Mouse (Mus musculus) lung, embryonic 14.5 days (tissue): Measurements from ENCODE around the gene Gal3st2. TPM values are rescaled to one million over a fixed set of nuclear protein-coding genes. Genes with fewer than 3 reads are reported as not detected.
"Not testable (repeated sequence)": the region's sequence is repeated elsewhere in the genome, so short reads cannot be mapped to it uniquely, and the experiment has no call there.

ENCODE experiments used
- ATAC-seq: fragments of 200-750 bp; cut with Nextera tagmentation; 2 replicates; pipeline ENCODE4 v1.8.0; 2017; ENCODE audit warnings: mild to moderate bottlenecking, moderate TSS enrichment, moderate library complexity; ENCODE audit not compliant: insufficient read depth
- DNase-seq: peaks from one replicate; pipeline ENCODE4 v3.0.0-alpha.2; 2015
- H3K27ac ChIP-seq: fragments of 300-500 bp; sonication (generic); 2 replicates; pipeline ENCODE4 v1.5.1; 2014; ENCODE audit warnings: low read depth, mild to moderate bottlenecking, moderate library complexity
- H3K27me3 ChIP-seq: fragments of 300-500 bp; sonication (generic); 2 replicates; pipeline ENCODE4 v1.6.1; 2014; ENCODE audit warnings: low read length, control low read depth; ENCODE audit not compliant: insufficient read depth
- H3K36me3 ChIP-seq: fragments of 300-500 bp; sonication (generic); 2 replicates; pipeline ENCODE4 v1.6.1; 2014; ENCODE audit warnings: control low read depth; ENCODE audit not compliant: insufficient read depth
- H3K4me1 ChIP-seq: fragments of 300-500 bp; sonication (generic); 2 replicates; pipeline ENCODE4 v1.6.1; 2014; ENCODE audit warnings: antibody characterized with exemption, control low read depth; ENCODE audit not compliant: insufficient read depth
- H3K4me2 ChIP-seq: fragments of 300-500 bp; sonication (generic); 2 replicates; pipeline ENCODE4 v1.6.1; 2014; ENCODE audit warnings: mild to moderate bottlenecking
- H3K4me3 ChIP-seq: fragments of 300-500 bp; sonication (generic); 2 replicates; pipeline ENCODE4 v1.5.1; 2014; ENCODE audit warnings: low read depth, low read length
- H3K9ac ChIP-seq: fragments of 300-500 bp; sonication (generic); 2 replicates; pipeline ENCODE4 v1.6.1; 2014
- H3K9me3 ChIP-seq: fragments of 300-500 bp; sonication (generic); 2 replicates; pipeline ENCODE4 v1.6.1; 2016; ENCODE audit warnings: low read depth, low read length, control low read depth
- CTCF ChIP-seq: IDR thresholded peaks from 2 replicates; pipeline ENCODE4 v1.5.1; 2016; ENCODE audit warnings: antibody characterized with exemption, low read depth
- WGBS: fragments of 180-500 bp; shearing (Covaris S2); extraction: QIAGEN DNeasy Blood & Tissue Kit; methylation state at CpG from one replicate; pipeline ENCODE4 v1.1.7; 2014; 5-methylcytosine and 5-hydroxymethylcytosine counted together
- polyA plus RNA-seq: library from polyadenylated mRNA; unstranded; fragments of >200 nt; fragmentation: Nextera tagmentation; extraction: Ambion mirVana; gene quantifications from 2 replicates; pipeline ENCODE4 v1.2.1, GENCODE M21; 2014

Gal3st2 gene
- polyA plus RNA-seq, 1 experiment from 2014 or later: not detected

GRCm38 (mm10) chr1:93835876-93836531, 25.1 kb upstream of the Gal3st2 start:
- DNase-seq (no peak), ATAC-seq (no peak)
- H3K4me3 ChIP-seq: no peak overlapping the region
- no peak overlapping the region for H3K27ac ChIP-seq
- H3K27me3 ChIP-seq: no peaks in the 10 kb centered on the region
- no peak for TF ChIP-seq CTCF
- H3K4me2 ChIP-seq: no peak overlapping the region
- 87% methylated on average over 6 of the region's 6 CpGs for WGBS
- no peaks in the 10 kb centered on the region for H3K9me3 ChIP-seq
- H3K36me3 ChIP-seq: peaks cover 15% of the 10 kb centered on the region; the same call in 1 of the 2 replicates
- H3K9ac ChIP-seq: no peak overlapping the region
- H3K4me1 ChIP-seq: no peaks in the 10 kb centered on the region

GRCm38 (mm10) chr1:93836532-93836913, 24.6 kb upstream of the Gal3st2 start:
- no peak overlapping the region for H3K27ac ChIP-seq

GRCm38 (mm10) chr1:93837335-93837734, 23.8 kb upstream of the Gal3st2 start:
- no peak overlapping the region for H3K4me3 ChIP-seq
- ATAC-seq (no peak), DNase-seq (no peak)
- no peak overlapping the region for H3K9ac ChIP-seq
- H3K36me3 ChIP-seq: peaks cover 15% of the 10 kb centered on the region; the same call in 1 of the 2 replicates
- WGBS: 91% methylated on average over 8 of the region's 8 CpGs
- no peaks in the 10 kb centered on the region for H3K27me3 ChIP-seq
- no peak overlapping the region for H3K27ac ChIP-seq
- H3K4me2 ChIP-seq: no peak overlapping the region
- no peak for TF ChIP-seq CTCF
- no peaks in the 10 kb centered on the region for H3K4me1 ChIP-seq
- no peaks in the 10 kb centered on the region for H3K9me3 ChIP-seq

More at GRCm38 (mm10) chr1:93836532-93836913, 24.6 kb upstream of the Gal3st2 start:
- H3K36me3 ChIP-seq: peaks cover 15% of the 10 kb centered on the region; the same call in 1 of the 2 replicates
- no peaks in the 10 kb centered on the region for H3K4me1 ChIP-seq
- H3K9me3 ChIP-seq: no peaks in the 10 kb centered on the region
- no peak overlapping the region for H3K4me3 ChIP-seq
- H3K4me2 ChIP-seq: no peak overlapping the region
- WGBS: 86% methylated on average over 2 of the region's 2 CpGs
- no peak for DNase-seq
- no peak for ATAC-seq
- H3K27me3 ChIP-seq: no peaks in the 10 kb centered on the region
- H3K9ac ChIP-seq: no peak overlapping the region
- no peak for TF ChIP-seq CTCF

- H3K36me3 ChIP-seq: peaks cover 15% of the 10 kb centered on the region; the same call in 1 of the 2 replicates
- DNase-seq, H3K27me3 ChIP-seq, H3K27ac ChIP-seq, H3K4me3 ChIP-seq, H3K9me3 ChIP-seq, H3K4me2 ChIP-seq, ATAC-seq, H3K9ac ChIP-seq, H3K4me1 ChIP-seq: not testable (repeated sequence)
- WGBS: 88% methylated on average over 8 of the region's 8 CpGs
These were observed 22.5 kb upstream of the Gal3st2 start for GRCm38 (mm10) chr1:93838569-93838968.

GRCm38 (mm10) chr1:93845766-93846366, 15.2 kb upstream of the Gal3st2 start:
- H3K4me1 ChIP-seq, H3K36me3 ChIP-seq, H3K9me3 ChIP-seq, H3K27me3 ChIP-seq, H3K4me3 ChIP-seq, H3K27ac ChIP-seq, H3K9ac ChIP-seq, H3K4me2 ChIP-seq, DNase-seq: not testable (repeated sequence)
- ATAC-seq: peak; percentile 49; the same call in 1 of the 2 replicates
- WGBS: 59% methylated on average over 1 of the region's 3 CpGs

GRCm38 (mm10) chr1:93855790-93856189, 5.3 kb upstream of the Gal3st2 start:
- not testable (repeated sequence) for H3K27ac ChIP-seq, DNase-seq, H3K9ac ChIP-seq, H3K4me1 ChIP-seq, H3K4me2 ChIP-seq, H3K36me3 ChIP-seq, ATAC-seq, H3K27me3 ChIP-seq, H3K4me3 ChIP-seq, H3K9me3 ChIP-seq
- WGBS: 82% methylated on average over 4 of the region's 4 CpGs

- no peak overlapping the region for H3K27ac ChIP-seq
- no peaks in the 10 kb centered on the region for H3K4me1 ChIP-seq
- no peak overlapping the region for H3K4me2 ChIP-seq
- DNase-seq (peak; percentile 70), ATAC-seq (peak; percentile 45)
- no peak overlapping the region for H3K9ac ChIP-seq
- no peak overlapping the region for H3K4me3 ChIP-seq
- 43% methylated on average over 6 of the region's 6 CpGs for WGBS
- H3K27me3 ChIP-seq: no peaks in the 10 kb centered on the region
- no peaks in the 10 kb centered on the region for H3K36me3 ChIP-seq
- TF ChIP-seq CTCF: no peak
- H3K9me3 ChIP-seq: no peaks in the 10 kb centered on the region
These were observed 3.7 kb upstream of the Gal3st2 start for GRCm38 (mm10) chr1:93857370-93857769.
